Mouse (Mus musculus) hindbrain, postnatal 0 days (tissue): ENCODE results near the gene Gm7138. TPM values are rescaled to one million over a fixed set of nuclear protein-coding genes. Genes with fewer than 3 reads are reported as not detected.
"Not testable (repeated sequence)": the region's sequence is repeated elsewhere in the genome, so short reads cannot be mapped to it uniquely, and the experiment has no call there.

Source experiments
- ATAC-seq: fragments of 200-750 bp; cut with Nextera tagmentation; 2 replicates; pipeline ENCODE4 v1.8.0; 2017; ENCODE audit warnings: mild to moderate bottlenecking, moderate TSS enrichment, moderate library complexity
- DNase-seq: peaks from one replicate; pipeline ENCODE4 v3.0.0-alpha.2; 2015; ENCODE audit warnings: low spot score
- H3K27ac ChIP-seq: fragments of 300-500 bp; sonication (generic); 2 replicates; pipeline ENCODE4 v1.5.1; 2014; ENCODE audit warnings: mild to moderate bottlenecking
- H3K27me3 ChIP-seq: fragments of 300-500 bp; sonication (generic); 2 replicates; pipeline ENCODE4 v1.6.1; 2014; ENCODE audit warnings: low read length, mixed read lengths; ENCODE audit not compliant: insufficient read depth
- H3K36me3 ChIP-seq: fragments of 300-500 bp; sonication (generic); 2 replicates; pipeline ENCODE4 v1.6.1; 2014; ENCODE audit warnings: low read length, mixed read lengths; ENCODE audit not compliant: insufficient read depth
- H3K4me1 ChIP-seq: fragments of 300-500 bp; sonication (generic); 2 replicates; pipeline ENCODE4 v1.6.1; 2014; ENCODE audit warnings: antibody characterized with exemption, low read length, mixed read lengths; ENCODE audit not compliant: insufficient read depth
- H3K4me2 ChIP-seq: fragments of 300-500 bp; sonication (generic); 2 replicates; pipeline ENCODE4 v1.6.1; 2014; ENCODE audit warnings: low read depth, mild to moderate bottlenecking, low read length, moderate library complexity, mixed read lengths
- H3K4me3 ChIP-seq: fragments of 300-500 bp; sonication (generic); 2 replicates; pipeline ENCODE4 v1.5.1; 2014; ENCODE audit warnings: low read length
- H3K9ac ChIP-seq: fragments of 300-500 bp; sonication (generic); replicated peaks from 2 replicates; pipeline ENCODE4 v1.6.1; 2014; ENCODE audit warnings: mild to moderate bottlenecking, low read length, moderate library complexity, mixed read lengths
- H3K9me3 ChIP-seq: fragments of 300-500 bp; sonication (generic); 2 replicates; pipeline ENCODE4 v1.6.1; 2016; ENCODE audit warnings: low read length, mixed read lengths
- CTCF ChIP-seq: IDR thresholded peaks from 2 replicates; pipeline ENCODE4 v1.5.1; 2016; ENCODE audit warnings: antibody characterized with exemption, control low read depth, low read depth
- WGBS: fragments of 180-500 bp; shearing (Covaris S2); extraction: QIAGEN DNeasy Blood & Tissue Kit; methylation state at CpG from one replicate; pipeline ENCODE4 v1.1.7; 2014; 5-methylcytosine and 5-hydroxymethylcytosine counted together
- polyA plus RNA-seq: library from polyadenylated mRNA; unstranded; fragments of >200 nt; fragmentation: Nextera tagmentation; extraction: Ambion mirVana; gene quantifications from 2 replicates; pipeline ENCODE4 v1.2.1, GENCODE M21; 2015
- total RNA-seq: library from RNA; depleted of rRNA; stranded (reverse); fragments of >200 nt; gene quantifications from 2 replicates; pipeline ENCODE4 v1.2.3, GENCODE M21; 2014

Gm7138 gene
- total and polyA plus RNA-seq, 2 experiments from 2014 or later: not detected

DNA sequence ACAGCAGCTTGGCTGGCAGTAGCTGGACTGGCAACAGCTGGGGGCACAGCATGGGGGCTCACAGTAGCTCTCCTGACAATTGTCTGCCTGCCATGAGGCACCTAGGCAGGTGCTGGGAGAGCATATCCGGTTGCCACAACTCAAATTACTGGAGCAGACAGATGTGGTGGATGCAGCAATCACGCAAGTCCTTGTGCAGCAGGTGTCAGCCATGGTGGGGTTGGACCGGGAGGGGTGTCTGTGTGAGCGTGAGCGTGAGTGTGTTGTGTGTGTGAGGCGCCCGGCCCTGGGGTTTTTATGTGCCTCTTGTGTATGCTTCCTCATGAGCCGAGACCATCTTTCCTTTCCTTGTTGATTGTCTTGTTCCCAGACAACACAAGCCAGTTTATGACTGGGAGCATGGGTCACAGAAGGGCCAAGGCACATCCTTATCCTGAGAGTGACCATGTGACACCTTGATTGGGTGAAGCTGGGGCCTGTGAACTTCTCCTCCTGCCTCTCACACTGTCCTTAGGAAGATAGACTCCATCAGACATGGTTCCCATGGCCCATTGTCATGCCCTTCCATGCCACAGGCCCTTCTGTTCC lies 22.3 kb upstream of the Gm7138 start, which contains the start of gene Gm19668:
Gm19668 (minus strand) TSS at position 213 of the 588 bp plus-strand sequence.
- Histone ChIP-seq H3K4me2 (no peak within 1 kb of the TSS), H3K36me3 (no peaks in the 10 kb centered on the region), H3K27ac (no peak within 1 kb of the TSS), H3K9ac (no peak within 1 kb of the TSS), H3K4me1 (no peaks in the 10 kb centered on the region), H3K27me3 (no peaks in the 10 kb centered on the region), H3K4me3 (no peak within 1 kb of the TSS), H3K9me3 (no peaks in the 10 kb centered on the region)
- no peak for TF ChIP-seq CTCF
- 0 out of 2 replicates have a peak, but pooled peaks have one; percentile 18 for ATAC-seq
- no peak for DNase-seq
- WGBS: 64% methylated on average over 8 of the region's 8 CpGs

DNA sequence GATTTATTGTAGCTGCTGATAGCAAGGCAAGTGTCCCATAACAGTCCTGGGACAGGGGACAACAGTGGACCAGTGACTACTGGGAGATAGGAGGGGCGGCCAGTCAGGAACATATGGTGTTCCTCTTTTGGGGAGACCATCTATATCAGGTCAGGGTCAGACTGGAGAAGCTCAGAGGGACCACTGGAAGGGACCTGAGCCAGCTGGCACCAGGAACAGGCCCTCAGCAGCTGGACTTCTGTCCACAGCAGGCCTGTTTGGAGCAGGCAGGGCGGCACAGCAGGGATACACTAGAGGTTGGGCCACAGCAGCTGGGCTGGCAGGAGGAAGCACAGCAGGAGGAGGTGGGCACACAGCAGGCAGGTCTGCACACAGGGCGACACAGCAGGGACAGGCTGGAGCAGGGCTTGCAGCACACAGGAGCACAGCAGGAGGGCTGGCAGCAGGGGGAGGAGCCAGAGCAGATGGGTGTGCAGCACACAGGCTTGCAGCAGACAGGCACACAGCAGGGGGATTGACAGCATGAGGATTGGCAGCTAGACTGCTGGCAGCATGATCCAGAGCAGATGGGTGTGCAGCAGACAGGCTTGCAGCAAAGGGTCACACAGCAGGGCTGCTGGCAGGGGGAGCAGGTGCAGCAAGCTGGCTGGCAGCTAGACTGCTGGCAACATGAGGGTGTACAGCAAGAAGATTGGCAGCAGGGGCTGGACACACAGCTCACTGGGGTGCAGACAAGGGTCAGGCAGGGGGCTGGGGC lies 21.6 kb upstream of the Gm7138 start:
- H3K27me3 ChIP-seq, H3K27ac ChIP-seq: not testable (repeated sequence)

DNA sequence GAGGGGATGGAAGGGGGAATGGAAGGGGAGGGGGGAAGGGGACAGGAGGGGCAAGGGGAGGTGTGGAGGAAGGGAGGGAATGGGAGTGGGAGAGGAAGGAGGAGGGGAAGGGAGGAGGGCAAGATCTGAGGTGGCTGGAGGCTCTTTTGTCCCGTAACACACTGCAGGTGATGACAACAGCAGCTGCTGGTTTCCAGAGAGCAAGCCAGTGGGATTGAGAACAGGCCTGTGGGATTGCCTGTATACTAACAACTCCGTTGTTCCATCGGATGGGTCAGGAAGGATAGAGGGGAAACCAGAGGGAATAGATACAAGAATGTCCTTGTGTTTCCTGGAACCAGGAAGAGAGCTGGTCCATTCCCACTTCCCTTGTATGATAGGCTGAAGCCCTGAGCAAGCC lies 20.9 kb upstream of the Gm7138 start:
- Histone ChIP-seq H3K4me3 (no peak overlapping the region), H3K9ac (no peak overlapping the region), H3K36me3 (no peaks in the 10 kb centered on the region), H3K27ac (no peak overlapping the region), H3K4me1 (no peaks in the 10 kb centered on the region), H3K4me2 (no peak overlapping the region), H3K27me3 (no peaks in the 10 kb centered on the region), H3K9me3 (no peaks in the 10 kb centered on the region)
- DNase-seq (no peak), ATAC-seq (no peak)
- TF ChIP-seq CTCF: no peak
- 14% methylated on average over 3 of the region's 3 CpGs for WGBS

More for the DNA sequence above, 21.6 kb upstream of the Gm7138 start:
- not testable (repeated sequence) for DNase-seq, H3K9me3 ChIP-seq, H3K4me3 ChIP-seq, H3K36me3 ChIP-seq, ATAC-seq, H3K4me1 ChIP-seq, H3K4me2 ChIP-seq, H3K9ac ChIP-seq
- WGBS: 43% methylated on average over 3 of the region's 3 CpGs

DNA sequence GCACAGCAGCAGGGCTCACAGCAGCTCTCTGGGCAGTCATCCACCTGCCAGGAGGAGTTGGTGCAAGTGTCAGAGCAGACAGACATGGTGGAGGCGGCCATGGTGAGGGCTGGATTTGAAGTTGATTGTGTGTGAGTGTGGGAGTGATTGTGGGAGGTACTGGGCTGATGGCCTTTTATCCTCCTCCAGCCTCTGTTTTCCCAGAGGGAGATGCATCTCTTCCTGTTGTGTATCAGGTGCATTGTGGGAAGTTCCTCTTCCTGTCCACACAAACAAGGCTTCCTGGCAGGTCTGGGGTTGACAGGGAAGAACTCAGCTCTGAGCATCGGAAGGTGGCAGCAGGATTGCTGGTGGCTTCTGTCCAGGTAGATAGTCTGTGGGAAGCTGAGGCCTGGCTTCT lies 18.2 kb upstream of the Gm7138 start, which contains the start of gene Gm9639:
Gm9639 (minus strand) TSS at position 101 of the 400 bp plus-strand sequence.
- 42% methylated on average over 2 of the region's 2 CpGs for WGBS
- Histone ChIP-seq H3K27me3 (no peaks in the 10 kb centered on the region), H3K27ac (no peak within 1 kb of the TSS), H3K9me3 (no peaks in the 10 kb centered on the region), H3K4me3 (no peak within 1 kb of the TSS), H3K4me2 (no peak within 1 kb of the TSS), H3K9ac (no peak within 1 kb of the TSS), H3K36me3 (no peaks in the 10 kb centered on the region), H3K4me1 (no peaks in the 10 kb centered on the region)
- no peak for ATAC-seq
- DNase-seq: no peak
- TF ChIP-seq CTCF: no peak

DNA sequence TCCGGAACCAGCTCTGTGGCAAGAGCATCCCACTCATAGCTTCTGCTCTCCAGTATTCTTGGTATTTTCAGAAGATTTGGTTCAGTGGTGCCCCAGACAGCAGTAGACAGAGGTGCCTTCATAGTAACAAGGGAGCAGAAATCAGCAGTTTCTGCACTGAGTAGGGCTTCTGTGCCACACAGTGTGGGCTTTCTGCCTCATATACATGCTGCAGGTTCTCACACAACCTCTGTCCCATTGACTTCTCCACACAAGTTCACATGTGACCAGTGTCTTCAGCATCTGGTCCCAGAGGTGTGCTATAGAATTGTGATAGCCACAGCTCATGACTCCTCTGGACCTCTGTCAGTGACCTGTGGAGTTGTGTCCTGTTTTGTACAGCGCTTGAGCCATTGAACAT lies 11.9 kb upstream of the Gm7138 start:
- WGBS: 89% methylated on average over 2 of the region's 2 CpGs
- ATAC-seq: no peak

DNA sequence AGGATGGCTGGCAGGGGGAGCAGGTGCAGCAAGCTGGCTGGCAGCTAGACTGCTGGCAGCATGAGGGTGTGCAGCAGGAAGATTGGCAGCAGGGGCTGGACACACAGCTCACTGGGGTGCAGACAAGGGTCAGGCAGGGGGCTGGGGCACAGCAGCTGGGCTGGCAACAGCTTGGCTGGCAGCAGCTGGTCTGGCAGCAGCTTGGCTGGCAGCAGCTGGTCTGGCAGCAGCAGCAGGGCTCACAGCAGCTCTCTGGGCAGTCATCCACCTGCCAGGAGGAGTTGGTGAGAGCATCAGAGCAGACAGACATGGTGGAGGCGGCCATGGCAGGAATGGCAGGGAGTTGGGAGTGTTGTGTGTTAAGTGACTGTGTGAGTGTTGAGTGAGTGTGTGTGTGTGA lies 11.1 kb upstream of the Gm7138 start, which contains the start of gene Gm7137:
Gm7137 (minus strand) TSS at position 325 of the 400 bp plus-strand sequence.
- no CpG with 5 or more reads among the region's 1 CpGs for WGBS
- not testable (repeated sequence) for H3K9ac ChIP-seq, H3K4me2 ChIP-seq, H3K27ac ChIP-seq, ATAC-seq, DNase-seq, H3K27me3 ChIP-seq, H3K36me3 ChIP-seq, H3K9me3 ChIP-seq, H3K4me1 ChIP-seq, H3K4me3 ChIP-seq

More for the DNA sequence above, 11.9 kb upstream of the Gm7138 start:
- DNase-seq: no peak
- no peak for TF ChIP-seq CTCF
- H3K4me3 ChIP-seq: no peak overlapping the region
- H3K9ac ChIP-seq: no peak overlapping the region
- H3K4me2 ChIP-seq: no peak overlapping the region
- no peaks in the 10 kb centered on the region for H3K27me3 ChIP-seq
- no peaks in the 10 kb centered on the region for H3K36me3 ChIP-seq
- H3K27ac ChIP-seq: no peak overlapping the region
- H3K9me3 ChIP-seq: no peaks in the 10 kb centered on the region
- no peaks in the 10 kb centered on the region for H3K4me1 ChIP-seq

DNA sequence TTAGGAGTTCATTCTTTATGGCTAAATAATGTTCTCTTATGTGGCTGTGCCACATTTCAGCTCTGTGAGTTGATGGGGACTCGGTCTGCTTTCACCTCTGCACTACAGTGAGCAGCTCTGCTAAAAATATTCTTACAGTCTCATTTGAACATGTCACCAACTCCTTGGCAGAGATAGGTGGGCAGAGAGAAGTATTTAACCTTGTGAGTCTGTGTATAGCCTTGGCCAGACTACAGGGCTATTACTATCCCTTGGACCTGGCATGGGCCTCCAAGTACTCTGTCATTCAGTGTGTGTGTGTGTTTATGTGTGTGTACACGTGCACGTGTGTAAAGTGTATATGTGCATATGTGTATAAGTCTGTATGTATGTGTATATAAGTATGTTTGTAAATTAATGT lies 6.7 kb upstream of the Gm7138 start:
- DNase-seq, H3K27me3 ChIP-seq, H3K4me2 ChIP-seq, H3K4me1 ChIP-seq, H3K9ac ChIP-seq, H3K36me3 ChIP-seq, H3K4me3 ChIP-seq, ATAC-seq, H3K9me3 ChIP-seq, H3K27ac ChIP-seq: not testable (repeated sequence)
- 92% methylated on average over 1 of the region's 3 CpGs for WGBS

DNA sequence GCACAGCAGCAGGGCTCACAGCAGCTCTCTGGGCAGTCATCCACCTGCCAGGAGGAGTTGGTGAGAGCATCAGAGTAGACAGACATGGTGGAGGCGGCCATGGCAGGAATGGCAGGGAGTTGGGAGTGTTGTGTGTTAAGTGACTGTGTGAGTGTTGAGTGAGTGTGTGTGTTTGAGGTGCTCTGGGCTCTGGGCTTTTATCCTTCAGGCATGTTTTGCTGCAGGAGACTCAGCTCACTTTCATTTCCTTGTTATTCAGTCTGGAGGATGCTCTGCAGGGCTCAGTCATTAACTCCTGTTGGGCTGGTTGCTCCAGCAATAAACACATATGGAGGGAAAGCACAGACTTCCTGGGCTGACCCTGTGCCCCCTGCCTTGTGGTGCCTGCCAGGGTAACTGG lies 5.7 kb upstream of the Gm7138 start, which contains the start of gene Gm3250:
Gm3250 (minus strand) TSS at position 101 of the 400 bp plus-strand sequence.
- not testable (repeated sequence) for ATAC-seq, H3K9ac ChIP-seq, H3K36me3 ChIP-seq, DNase-seq, H3K4me1 ChIP-seq, H3K4me3 ChIP-seq, H3K27me3 ChIP-seq, H3K9me3 ChIP-seq, H3K27ac ChIP-seq, H3K4me2 ChIP-seq
- WGBS: 80% methylated on average over 1 of the region's 1 CpGs

DNA sequence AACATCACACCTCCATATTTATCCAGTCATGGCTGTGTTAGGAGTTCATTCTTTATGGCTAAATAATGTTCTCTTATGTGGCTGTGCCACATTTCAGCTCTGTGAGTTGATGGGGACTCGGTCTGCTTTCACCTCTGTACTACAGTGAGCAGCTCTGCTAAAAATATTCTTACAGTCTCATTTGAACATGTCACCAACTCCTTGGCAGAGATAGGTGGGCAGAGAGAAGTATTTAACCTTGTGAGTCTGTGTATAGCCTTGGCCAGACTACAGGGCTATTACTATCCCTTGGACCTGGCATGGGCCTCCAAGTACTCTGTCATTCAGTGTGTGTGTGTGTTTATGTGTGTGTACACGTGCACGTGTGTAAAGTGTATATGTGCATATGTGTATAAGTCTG lies 4.6 kb downstream of the Gm7138 start:
- WGBS: 100% methylated on average over 2 of the region's 3 CpGs
- H3K27ac ChIP-seq, H3K4me3 ChIP-seq, H3K9ac ChIP-seq, H3K4me2 ChIP-seq, H3K36me3 ChIP-seq, H3K9me3 ChIP-seq, H3K27me3 ChIP-seq, DNase-seq, H3K4me1 ChIP-seq, ATAC-seq: not testable (repeated sequence)
